Mouse (Mus musculus) hindbrain, postnatal 0 days (tissue): ENCODE measurements around the gene Mrps11. TPM values are rescaled to one million over a fixed set of nuclear protein-coding genes. Genes with fewer than 3 reads are reported as not detected.
A peak's percentile ranks its signal among the peaks of the same experiment; 100 is the strongest.

Source experiments
- ATAC-seq: fragments of 200-750 bp; cut with Nextera tagmentation; 2 replicates; pipeline ENCODE4 v1.8.0; 2017; ENCODE audit warnings: mild to moderate bottlenecking, moderate TSS enrichment, moderate library complexity
- DNase-seq: peaks from one replicate; pipeline ENCODE4 v3.0.0-alpha.2; 2015; ENCODE audit warnings: low spot score
- H3K27ac ChIP-seq: fragments of 300-500 bp; sonication (generic); 2 replicates; pipeline ENCODE4 v1.5.1; 2014; ENCODE audit warnings: mild to moderate bottlenecking
- H3K27me3 ChIP-seq: fragments of 300-500 bp; sonication (generic); 2 replicates; pipeline ENCODE4 v1.6.1; 2014; ENCODE audit warnings: low read length, mixed read lengths; ENCODE audit not compliant: insufficient read depth
- H3K36me3 ChIP-seq: fragments of 300-500 bp; sonication (generic); 2 replicates; pipeline ENCODE4 v1.6.1; 2014; ENCODE audit warnings: low read length, mixed read lengths; ENCODE audit not compliant: insufficient read depth
- H3K4me1 ChIP-seq: fragments of 300-500 bp; sonication (generic); 2 replicates; pipeline ENCODE4 v1.6.1; 2014; ENCODE audit warnings: antibody characterized with exemption, low read length, mixed read lengths; ENCODE audit not compliant: insufficient read depth
- H3K4me2 ChIP-seq: fragments of 300-500 bp; sonication (generic); 2 replicates; pipeline ENCODE4 v1.6.1; 2014; ENCODE audit warnings: low read depth, mild to moderate bottlenecking, low read length, moderate library complexity, mixed read lengths
- H3K4me3 ChIP-seq: fragments of 300-500 bp; sonication (generic); 2 replicates; pipeline ENCODE4 v1.5.1; 2014; ENCODE audit warnings: low read length
- H3K9ac ChIP-seq: fragments of 300-500 bp; sonication (generic); replicated peaks from 2 replicates; pipeline ENCODE4 v1.6.1; 2014; ENCODE audit warnings: mild to moderate bottlenecking, low read length, moderate library complexity, mixed read lengths
- H3K9me3 ChIP-seq: fragments of 300-500 bp; sonication (generic); 2 replicates; pipeline ENCODE4 v1.6.1; 2016; ENCODE audit warnings: low read length, mixed read lengths
- CTCF ChIP-seq: IDR thresholded peaks from 2 replicates; pipeline ENCODE4 v1.5.1; 2016; ENCODE audit warnings: antibody characterized with exemption, control low read depth, low read depth
- WGBS: fragments of 180-500 bp; shearing (Covaris S2); extraction: QIAGEN DNeasy Blood & Tissue Kit; methylation state at CpG from one replicate; pipeline ENCODE4 v1.1.7; 2014; 5-methylcytosine and 5-hydroxymethylcytosine counted together
- polyA plus RNA-seq: library from polyadenylated mRNA; unstranded; fragments of >200 nt; fragmentation: Nextera tagmentation; extraction: Ambion mirVana; gene quantifications from 2 replicates; pipeline ENCODE4 v1.2.1, GENCODE M21; 2015
- total RNA-seq: library from RNA; depleted of rRNA; stranded (reverse); fragments of >200 nt; gene quantifications from 2 replicates; pipeline ENCODE4 v1.2.3, GENCODE M21; 2014

Mrps11 gene
- total and polyA plus RNA-seq, 2 experiments from 2014 or later = 56.8 to 63.4 TPM

GRCm38 (mm10) chr7:78753752-78754457 is 29.0 kb upstream of the Mrps11 start:
- Histone ChIP-seq H3K4me1 (no peaks in the 10 kb centered on the region), H3K4me2 (no peak overlapping the region), H3K27ac (no peak overlapping the region), H3K9ac (no peak overlapping the region), H3K4me3 (no peak overlapping the region), H3K9me3 (no peaks in the 10 kb centered on the region), H3K36me3 (no peaks in the 10 kb centered on the region), H3K27me3 (no peaks in the 10 kb centered on the region)
- TF ChIP-seq CTCF = no peak
- ATAC-seq (no peak), DNase-seq (no peak)
- WGBS = 67% methylated on average over 7 of the region's 7 CpGs

- Histone ChIP-seq H3K27ac (no peak overlapping the region), H3K9ac (no peak overlapping the region), H3K27me3 (no peaks in the 10 kb centered on the region), H3K36me3 (no peaks in the 10 kb centered on the region), H3K4me3 (no peak overlapping the region), H3K4me2 (no peak overlapping the region), H3K4me1 (no peaks in the 10 kb centered on the region), H3K9me3 (no peaks in the 10 kb centered on the region)
- TF ChIP-seq CTCF = no peak
- DNase-seq = no peak
- ATAC-seq = no peak
- WGBS = 38% methylated on average over 8 of the region's 8 CpGs
Measured at GRCm38 (mm10) chr7:78754458-78755000, 28.4 kb upstream of the Mrps11 start.

- Histone ChIP-seq H3K4me3 (no peak overlapping the region), H3K27me3 (no peaks in the 10 kb centered on the region), H3K9me3 (no peaks in the 10 kb centered on the region), H3K4me2 (no peak overlapping the region), H3K36me3 (no peaks in the 10 kb centered on the region), H3K4me1 (peaks cover 3% of the 10 kb centered on the region; the same call in 1 of the 2 replicates), H3K27ac (no peak overlapping the region), H3K9ac (no peak overlapping the region)
- no peak for TF ChIP-seq CTCF
- DNase-seq (no peak), ATAC-seq (no peak)
- WGBS = 72% methylated on average over 3 of the region's 3 CpGs
Measured at GRCm38 (mm10) chr7:78763801-78764200, 19.1 kb upstream of the Mrps11 start.

- Histone ChIP-seq H3K27ac (no peak overlapping the region), H3K4me3 (no peak overlapping the region), H3K9me3 (no peaks in the 10 kb centered on the region), H3K4me1 (peaks cover 3% of the 10 kb centered on the region; the same call in 1 of the 2 replicates), H3K36me3 (no peaks in the 10 kb centered on the region), H3K9ac (no peak overlapping the region), H3K4me2 (no peak overlapping the region), H3K27me3 (no peaks in the 10 kb centered on the region)
- peak; percentile 62 for DNase-seq
- peak; percentile 30; the same call in 1 of the 2 replicates for TF ChIP-seq CTCF
- WGBS = 63% methylated on average over 5 of the region's 5 CpGs
- peak; percentile 56 for ATAC-seq
Measured at GRCm38 (mm10) chr7:78765215-78765631, 17.7 kb upstream of the Mrps11 start.

- Histone ChIP-seq H3K27ac (no peak overlapping the region), H3K4me2 (peak overlapping the region; percentile 27; the same call in 1 of the 2 replicates), H3K9me3 (no peaks in the 10 kb centered on the region), H3K27me3 (no peaks in the 10 kb centered on the region), H3K36me3 (no peaks in the 10 kb centered on the region), H3K9ac (no peak overlapping the region), H3K4me1 (peaks cover 3% of the 10 kb centered on the region; the same call in 1 of the 2 replicates), H3K4me3 (no peak overlapping the region)
- ATAC-seq = peak; percentile 85
- peak; percentile 96 for DNase-seq
- WGBS = 18% methylated on average over 18 of the region's 18 CpGs
- peak; percentile 100 for TF ChIP-seq CTCF
Measured at GRCm38 (mm10) chr7:78766019-78766683, 16.8 kb upstream of the Mrps11 start.

- Histone ChIP-seq H3K4me2 (no peak overlapping the region), H3K9me3 (no peaks in the 10 kb centered on the region), H3K4me1 (peaks cover 3% of the 10 kb centered on the region; the same call in 1 of the 2 replicates), H3K4me3 (no peak overlapping the region), H3K27me3 (no peaks in the 10 kb centered on the region), H3K36me3 (peaks cover 5% of the 10 kb centered on the region; the same call in 1 of the 2 replicates), H3K9ac (no peak overlapping the region), H3K27ac (no peak overlapping the region)
- ATAC-seq (peak; percentile 67), DNase-seq (peak; percentile 56)
- 79% methylated on average over 12 of the region's 12 CpGs for WGBS
- no peak for TF ChIP-seq CTCF
Measured at GRCm38 (mm10) chr7:78767929-78768531, 14.9 kb upstream of the Mrps11 start.
